Mouse (Mus musculus) erythroid progenitor cell, adult 5-6 weeks (primary cell): Measurements from ENCODE around the gene Large2. TPM values are rescaled to one million over a fixed set of nuclear protein-coding genes. Genes with fewer than 3 reads are reported as not detected.

Experiments
- ATAC-seq: replicated peaks from 2 replicates; pipeline ENCODE4 v1.8.0; 2016; ENCODE audit warnings: moderate number of reproducible peaks, mild to moderate bottlenecking, moderate TSS enrichment, inconsistent platforms; ENCODE audit not compliant: poor library complexity, low FRiP score, severe bottlenecking
- total RNA-seq, 2 experiments: library from RNA; stranded (forward) in 1 of 2; stranded (reverse) in 1 of 2; fragments of 150-400 nt in 1 of 2; fragments of 186-747, 209-891 nt in 1 of 2; gene quantifications; 2 replicates each; pipeline versions ENCODE4 v1.2.3 to v1.2.4; 2015 to 2017; ENCODE audit warnings: low replicate concordance in 2 of 2

Gene Large2
- total RNA-seq, 2 experiments from 2014 or later, result not detected

GRCm38 (mm10) chr2:92391703-92392317 is 17.1 kb upstream of the Large2 start:
- ATAC-seq, result no peak

- ATAC-seq, result no peak
Measured at GRCm38 (mm10) chr2:92391116-92391515, 16.4 kb upstream of the Large2 start.

- no peak for ATAC-seq
Measured at GRCm38 (mm10) chr2:92390206-92390930, 15.7 kb upstream of the Large2 start.

GRCm38 (mm10) chr2:92389645-92390044 is 15.0 kb upstream of the Large2 start:
- no peak for ATAC-seq

GRCm38 (mm10) chr2:92388891-92389641 is 14.4 kb upstream of the Large2 start:
- no peak for ATAC-seq

GRCm38 (mm10) chr2:92388081-92388517 is 13.4 kb upstream of the Large2 start:
- ATAC-seq, result no peak

- no peak for ATAC-seq
Measured at GRCm38 (mm10) chr2:92387646-92388045, 13.0 kb upstream of the Large2 start.

GRCm38 (mm10) chr2:92386821-92387570 is 12.3 kb upstream of the Large2 start:
- no peak for ATAC-seq

GRCm38 (mm10) chr2:92385113-92386051 is 10.7 kb upstream of the Large2 start:
- no peak for ATAC-seq

GRCm38 (mm10) chr2:92384101-92384500 is 9.4 kb upstream of the Large2 start:
- ATAC-seq, result no peak

GRCm38 (mm10) chr2:92382759-92383158 is 8.1 kb upstream of the Large2 start:
- no peak for ATAC-seq

- ATAC-seq, result no peak
Measured at GRCm38 (mm10) chr2:92381901-92382588, 7.4 kb upstream of the Large2 start, which contains the start of gene 1700029I15Rik. 1700029I15Rik (plus strand) TSS chr2:92382538.

GRCm38 (mm10) chr2:92381161-92381560 is 6.5 kb upstream of the Large2 start:
- no peak for ATAC-seq

- ATAC-seq, result no peak
Measured at GRCm38 (mm10) chr2:92380495-92381050, 5.9 kb upstream of the Large2 start.

- no peak for ATAC-seq
Measured at GRCm38 (mm10) chr2:92379783-92380494, 5.3 kb upstream of the Large2 start.

GRCm38 (mm10) chr2:92377320-92377719 is 2.7 kb upstream of the Large2 start:
- no peak for ATAC-seq

- no peak for ATAC-seq
Measured at GRCm38 (mm10) chr2:92376300-92376699, 1.6 kb upstream of the Large2 start.
